11 mouse cellular contexts compared by ENCODE assay signal in the genomic region with DNA sequence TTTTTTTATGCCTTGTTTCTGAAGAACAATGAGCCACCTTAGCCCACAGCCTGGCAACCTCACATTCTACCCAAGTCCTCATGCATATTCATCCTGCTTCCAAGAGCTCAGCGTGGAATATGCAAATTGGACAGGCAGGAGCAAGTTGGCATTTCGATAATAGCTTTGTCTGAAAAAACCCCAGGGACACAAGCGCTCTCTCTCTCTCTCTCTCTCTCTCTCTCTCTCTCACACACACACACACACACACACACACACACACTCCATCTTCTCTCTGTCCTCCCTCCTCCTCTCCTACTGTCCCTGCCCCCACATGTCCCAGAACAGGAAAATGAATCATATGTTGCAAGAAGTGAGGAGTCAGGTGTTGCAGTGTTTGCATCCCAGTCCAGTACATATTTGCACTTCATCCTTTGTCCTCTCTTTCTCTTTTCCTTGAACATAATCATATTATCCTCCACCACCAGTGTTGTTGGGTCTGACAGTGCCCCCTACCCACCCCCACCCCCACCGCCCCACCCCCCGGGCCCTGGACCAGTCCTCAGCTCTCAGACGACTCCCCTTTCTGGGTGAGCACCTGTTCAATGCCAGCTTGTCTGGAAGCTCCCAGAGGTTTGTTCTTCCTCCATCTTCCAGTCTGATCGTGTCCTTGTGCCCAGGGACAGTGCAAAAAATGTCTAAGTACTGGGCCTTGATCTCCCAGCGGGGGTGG.
DNase-seq lines count a peak whose midpoint lies in the region; ATAC-seq and TF ChIP-seq lines count a peak whose summit lies in the region.
"Had no signal": no experiment of that assay in that cellular context is flagged by ENCODE, and none has a peak within 500 bp of the region (broad histone marks: within the 10 kb centered on the region; RNA-seq: fewer than 3 reads in every experiment).

No protein-coding gene starts in this region.

- no peak overlapping the region for H3K4me3 ChIP-seq in forebrain, embryonic 14.5 days (ENCODE audit: low read depth, low read length)
- H3K4me3 ChIP-seq in neural tube, embryonic 15.5 days (replicated peaks), result no peak overlapping the region
- no peak overlapping the region for H3K4me3 ChIP-seq in thymus, adult 2 months (ENCODE audit: control insufficient read depth, insufficient read depth, low read length)
- H3K4me3 ChIP-seq: heart, embryonic 13.5 days had no signal

- H3K4me2 ChIP-seq in forebrain, embryonic 14.5 days (ENCODE audit: low read length), result peak overlapping the region; percentile 4; the same call in 1 of the 2 replicates
- H3K4me2 ChIP-seq in neural tube, embryonic 15.5 days, result no peak overlapping the region
- H3K4me2 ChIP-seq: heart, embryonic 13.5 days had no signal

- no peak for TF ChIP-seq CTCF in thymus, adult 2 months (IDR thresholded peaks at IDR 0.05; ENCODE audit: borderline replicate concordance, control insufficient read depth, extremely low read depth, insufficient read depth, low read length, poor library complexity)

- no peak overlapping the region for H3K9ac ChIP-seq in forebrain, embryonic 14.5 days (ENCODE audit: low read length)
- no peak overlapping the region for H3K9ac ChIP-seq in neural tube, embryonic 15.5 days (replicated peaks)
- H3K9ac ChIP-seq: heart, embryonic 13.5 days had no signal

- peaks cover 36% of the 10 kb centered on the region for H3K36me3 ChIP-seq in forebrain, embryonic 14.5 days (ENCODE audit: control insufficient read depth, insufficient read depth, low read length)
- H3K36me3 ChIP-seq in neural tube, embryonic 15.5 days, result peaks cover 23% of the 10 kb centered on the region
- H3K36me3 ChIP-seq in thymus, adult 2 months (ENCODE audit: control insufficient read depth, insufficient read depth, low read length), result no peaks in the 10 kb centered on the region
- H3K36me3 ChIP-seq: heart, embryonic 13.5 days had no signal

- peak overlapping the region; percentile 74 for H3K27ac ChIP-seq in forebrain, embryonic 14.5 days (ENCODE audit: low read depth, low read length)
- H3K27ac ChIP-seq in neural tube, embryonic 15.5 days (replicated peaks), result peak overlapping the region; percentile 76
- no peak overlapping the region for H3K27ac ChIP-seq in thymus, adult 2 months (ENCODE audit: control insufficient read depth, insufficient read depth, low read length)
- H3K27ac ChIP-seq: heart, embryonic 13.5 days had no signal

- ATAC-seq in frontal cortex, adult (ENCODE audit: low TSS enrichment), result peak; percentile 77
- ATAC-seq in forebrain, embryonic 14.5 days, result peak; percentile 91
- peak; percentile 83 for ATAC-seq in neural tube, embryonic 15.5 days (ENCODE audit: low FRiP score)

- peaks cover 15% of the 10 kb centered on the region for H3K4me1 ChIP-seq in forebrain, embryonic 14.5 days (ENCODE audit: control insufficient read depth, insufficient read depth, low read length)
- peaks cover 14% of the 10 kb centered on the region for H3K4me1 ChIP-seq in neural tube, embryonic 15.5 days
- H3K4me1 ChIP-seq in thymus, adult 2 months (replicated peaks; ENCODE audit: control insufficient read depth, insufficient read depth, low read length), result no peaks in the 10 kb centered on the region
- H3K4me1 ChIP-seq: heart, embryonic 13.5 days had no signal

- H3K9me3 ChIP-seq in forebrain, embryonic 14.5 days (replicated peaks; ENCODE audit: control insufficient read depth, low read length), result no peaks in the 10 kb centered on the region
- no peaks in the 10 kb centered on the region for H3K9me3 ChIP-seq in neural tube, embryonic 15.5 days (replicated peaks)
- H3K9me3 ChIP-seq: heart, embryonic 13.5 days had no signal

- DNase-seq in frontal cortex, postnatal 25 days (ENCODE audit: low spot score in 2 of 2), result no peak
- DNase-seq in forebrain, embryonic 14.5 days (ENCODE audit: low spot score), result peak; percentile 94
- DNase-seq in left cerebral cortex, adult 18-20 months (ENCODE audit: low spot score in 2 of 2), result peak; percentile 59 to 63
- DNase-seq in kidney, adult 18-20 months, result no peak
- no peak for DNase-seq in lung, postnatal 25 days (ENCODE audit: low spot score)
- no peak for DNase-seq in thymus, adult 2 months
- DNase-seq: cerebellum, adult 11 months; kidney, adult 9 months had no signal

- 27% methylated on average over 8 of the region's 8 CpGs for WGBS in forebrain, embryonic 14.5 days
- 32% methylated on average over 8 of the region's 8 CpGs for WGBS in neural tube, embryonic 15.5 days
- 57% methylated on average over 8 of the region's 8 CpGs for WGBS in thymus, adult 2 months

- no peaks in the 10 kb centered on the region for H3K27me3 ChIP-seq in forebrain, embryonic 14.5 days (replicated peaks; ENCODE audit: control insufficient read depth, insufficient read depth, low read length)
- no peaks in the 10 kb centered on the region for H3K27me3 ChIP-seq in neural tube, embryonic 15.5 days (replicated peaks)
- no peaks in the 10 kb centered on the region for H3K27me3 ChIP-seq in thymus, adult 2 months (ENCODE audit: control insufficient read depth, insufficient read depth, low read length)
- H3K27me3 ChIP-seq: heart, embryonic 13.5 days had no signal

- no peak for TF ChIP-seq POLR2A in thymus, adult 2 months (IDR thresholded peaks at IDR 0.05; ENCODE audit: control insufficient read depth, extremely low read depth, insufficient read depth, low read length, poor library complexity)

Comparison
In these comparisons a context has a peak if more than half of its experiments do, and no peak if none do; other contexts are left out.
1. DNase-seq: peak in forebrain, embryonic 14.5 days (single experiment) and left cerebral cortex, adult 18-20 months (2 of 2); none in frontal cortex, postnatal 25 days (0 of 2), kidney, adult 18-20 months (single experiment), lung, postnatal 25 days (single experiment) and thymus, adult 2 months (single experiment).
2. Peak in every context shown above with its lines, with median percentiles within 50 percentile points of each other: ATAC-seq.